ENCODE assay signal across 8 mouse cellular contexts in the genomic region with DNA sequence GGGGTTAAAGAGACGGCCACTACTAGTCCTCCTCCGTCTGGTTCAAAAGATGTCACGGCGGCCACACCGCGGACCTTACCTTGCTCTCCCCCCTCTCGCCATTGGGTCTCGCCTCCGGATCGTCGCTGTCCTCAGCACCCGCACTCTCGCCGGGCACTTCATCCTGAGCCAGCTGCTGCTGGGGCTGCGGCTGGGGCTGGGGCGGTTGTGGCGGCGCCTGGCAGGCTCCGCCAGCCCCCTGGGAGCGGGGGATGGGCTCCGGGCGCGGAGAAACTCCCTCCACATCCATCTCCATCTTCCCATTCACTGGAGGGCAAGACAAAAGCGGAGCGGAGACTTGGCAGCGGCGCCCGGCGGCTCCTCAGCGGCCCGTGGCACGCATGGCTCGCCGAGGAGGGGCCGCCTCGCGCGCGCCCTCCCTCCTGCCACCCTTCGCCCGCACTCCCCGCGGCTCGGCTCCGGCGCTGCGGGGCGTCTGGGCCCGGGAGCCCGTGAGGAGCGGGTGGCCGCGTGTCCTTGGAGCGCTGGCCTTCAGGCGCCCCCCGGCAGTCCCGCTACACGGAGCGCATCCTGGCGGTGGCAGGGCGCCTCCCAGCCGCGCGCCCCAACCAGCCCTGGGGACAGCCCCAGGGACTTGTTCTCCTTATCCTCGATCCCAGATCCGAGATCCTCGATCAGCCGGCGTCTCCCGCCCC.
DNase-seq lines count a peak whose midpoint lies in the region; ATAC-seq and TF ChIP-seq lines count a peak whose summit lies in the region.

No protein-coding gene starts in this region.

- peak; percentile 24 for TF ChIP-seq CTCF in midbrain, postnatal 0 days (IDR thresholded peaks at IDR 0.05)

- H3K4me1 ChIP-seq in embryonic facial prominence, embryonic 14.5 days (ENCODE audit: control insufficient read depth, insufficient read depth, low read length): peaks cover 13% of the 10 kb centered on the region; the same call in 1 of the 2 replicates
- peaks cover 24% of the 10 kb centered on the region for H3K4me1 ChIP-seq in limb, embryonic 13.5 days
- H3K4me1 ChIP-seq in midbrain, postnatal 0 days (ENCODE audit: insufficient read depth, low read length): no peaks in the 10 kb centered on the region

- H3K36me3 ChIP-seq in embryonic facial prominence, embryonic 14.5 days (ENCODE audit: control insufficient read depth, insufficient read depth, low read length): no peaks in the 10 kb centered on the region
- no peaks in the 10 kb centered on the region for H3K36me3 ChIP-seq in limb, embryonic 13.5 days
- no peaks in the 10 kb centered on the region for H3K36me3 ChIP-seq in midbrain, postnatal 0 days (ENCODE audit: insufficient read depth, low read length)

- H3K9me3 ChIP-seq in embryonic facial prominence, embryonic 14.5 days (ENCODE audit: control insufficient read depth, low read length): no peaks in the 10 kb centered on the region
- H3K9me3 ChIP-seq in limb, embryonic 13.5 days: no peaks in the 10 kb centered on the region
- no peaks in the 10 kb centered on the region for H3K9me3 ChIP-seq in midbrain, postnatal 0 days (ENCODE audit: low read length)

- WGBS in embryonic facial prominence, embryonic 14.5 days: 0% methylated on average over 35 of the region's 70 CpGs
- under 1% methylated on average over 68 of the region's 70 CpGs for WGBS in limb, embryonic 13.5 days
- WGBS in midbrain, postnatal 0 days: under 1% methylated on average over 63 of the region's 70 CpGs

- intact Hi-C loops in heart, postnatal 36 days (cut with DNase I): no loop called here

- peaks cover 27% of the 10 kb centered on the region for H3K27me3 ChIP-seq in embryonic facial prominence, embryonic 14.5 days (replicated peaks; ENCODE audit: control insufficient read depth, insufficient read depth, low read length)
- H3K27me3 ChIP-seq in limb, embryonic 13.5 days: peaks cover 54% of the 10 kb centered on the region
- peaks cover 7% of the 10 kb centered on the region; the same call in 1 of the 2 replicates for H3K27me3 ChIP-seq in midbrain, postnatal 0 days (ENCODE audit: insufficient read depth, low read length)

- peak overlapping the region; percentile 98 for H3K4me2 ChIP-seq in embryonic facial prominence, embryonic 14.5 days (ENCODE audit: low read depth, low read length)
- H3K4me2 ChIP-seq in limb, embryonic 13.5 days (replicated peaks): peak overlapping the region; percentile 100
- H3K4me2 ChIP-seq in midbrain, postnatal 0 days (ENCODE audit: low read depth, low read length, poor library complexity, severe bottlenecking): peak overlapping the region; percentile 87

- peak overlapping the region; percentile 65 for H3K9ac ChIP-seq in embryonic facial prominence, embryonic 14.5 days (ENCODE audit: low read depth, low read length)
- H3K9ac ChIP-seq in limb, embryonic 13.5 days: peak overlapping the region; percentile 70
- H3K9ac ChIP-seq in midbrain, postnatal 0 days (replicated peaks; ENCODE audit: low read length, poor library complexity, severe bottlenecking): peak overlapping the region; percentile 83

- peak overlapping the region; percentile 33; the same call in 1 of the 2 replicates for H3K27ac ChIP-seq in embryonic facial prominence, embryonic 14.5 days (replicated peaks; ENCODE audit: low read depth, low read length)
- H3K27ac ChIP-seq in limb, embryonic 13.5 days: no peak overlapping the region
- H3K27ac ChIP-seq in midbrain, postnatal 0 days (ENCODE audit: low read depth, low read length): peak overlapping the region; percentile 60

- DNase-seq in adrenal gland, adult (ENCODE audit: inconsistent age in 2 of 2, low spot score in 1 of 2): peak; percentile 26 to 73
- no peak for DNase-seq in adrenal gland, adult 8-10 months
- DNase-seq in adrenal gland, postnatal 25 days: peak; percentile 38
- DNase-seq in embryonic facial prominence, embryonic 14.5 days (ENCODE audit: low spot score): peak; percentile 54
- DNase-seq in heart, postnatal 36 days: peak; percentile 2 to 9
- peak; percentile 64 for DNase-seq in midbrain, postnatal 0 days (ENCODE audit: low spot score)
- DNase-seq in yolk sac, embryonic 10.5 days (ENCODE audit: low spot score): peak; percentile 38

- ATAC-seq in embryonic facial prominence, embryonic 14.5 days (ENCODE audit: low read depth): peak; percentile 86
- ATAC-seq in limb, embryonic 13.5 days (ENCODE audit: low FRiP score, low read depth): peak; percentile 72
- ATAC-seq in midbrain, postnatal 0 days (ENCODE audit: low FRiP score): peak; percentile 72

- peak overlapping the region; percentile 62 for H3K4me3 ChIP-seq in embryonic facial prominence, embryonic 14.5 days (ENCODE audit: low read depth, low read length)
- H3K4me3 ChIP-seq in limb, embryonic 13.5 days: peak overlapping the region; percentile 62
- peak overlapping the region; percentile 77 for H3K4me3 ChIP-seq in midbrain, postnatal 0 days (ENCODE audit: low read depth, low read length)
